Mouse (Mus musculus): Measurements from ENCODE around the gene Ccl17. TPM values are rescaled to one million over a fixed set of nuclear protein-coding genes. Genes with fewer than 3 reads are reported as not detected.
"Not testable (repeated sequence)": the region's sequence is repeated elsewhere in the genome, so short reads cannot be mapped to it uniquely, and the experiment has no call there.

The Ccl17 gene
- polyA plus RNA-seq, 1 experiment, result not detected

- H3K36me3 ChIP-seq (replicated peaks; ENCODE audit: low read length), result peaks cover 82% of the 10 kb centered on the region
- TF ChIP-seq GATA1 (IDR thresholded peaks at IDR 0.05; ENCODE audit: borderline replicate concordance, low read length) (no peak), FLI1 (IDR thresholded peaks at IDR 0.05; ENCODE audit: low read length) (no peak)
- H3K4me3 ChIP-seq (replicated peaks), result no peak overlapping the region
- peaks cover 26% of the 10 kb centered on the region for H3K4me1 ChIP-seq
- H3K9me3 ChIP-seq, result no peaks in the 10 kb centered on the region
- no peaks in the 10 kb centered on the region for H3K27me3 ChIP-seq (replicated peaks)
Measured at GRCm38 (mm10) chr8:94820553-94820952, 10.3 kb downstream of the Ccl17 start.

- H3K36me3 ChIP-seq (replicated peaks; ENCODE audit: low read length), result peaks cover 91% of the 10 kb centered on the region
- H3K4me3 ChIP-seq (replicated peaks), result no peak overlapping the region
- peaks cover 26% of the 10 kb centered on the region for H3K4me1 ChIP-seq
- no peaks in the 10 kb centered on the region for H3K9me3 ChIP-seq
- no peak for TF ChIP-seq GATA1 (IDR thresholded peaks at IDR 0.05; ENCODE audit: borderline replicate concordance, low read length)
- no peak for TF ChIP-seq FLI1 (IDR thresholded peaks at IDR 0.05; ENCODE audit: low read length)
- no peaks in the 10 kb centered on the region for H3K27me3 ChIP-seq (replicated peaks)
Measured at GRCm38 (mm10) chr8:94821381-94821780, 11.1 kb downstream of the Ccl17 start.

- Histone ChIP-seq H3K9me3 (no peaks in the 10 kb centered on the region), H3K27me3 (replicated peaks) (no peaks in the 10 kb centered on the region), H3K4me1 (peaks cover 26% of the 10 kb centered on the region), H3K4me3 (replicated peaks) (no peak overlapping the region), H3K36me3 (replicated peaks; ENCODE audit: low read length) (peaks cover 96% of the 10 kb centered on the region)
- no peak for TF ChIP-seq FLI1 (IDR thresholded peaks at IDR 0.05; ENCODE audit: low read length)
- no peak for TF ChIP-seq GATA1 (IDR thresholded peaks at IDR 0.05; ENCODE audit: borderline replicate concordance, low read length)
Measured at GRCm38 (mm10) chr8:94822637-94823560, 12.6 kb downstream of the Ccl17 start.

- Histone ChIP-seq H3K4me3 (replicated peaks) (no peak overlapping the region), H3K9me3 (no peaks in the 10 kb centered on the region), H3K4me1 (peaks cover 16% of the 10 kb centered on the region), H3K36me3 (replicated peaks; ENCODE audit: low read length) (peaks cover 95% of the 10 kb centered on the region), H3K27me3 (replicated peaks) (no peaks in the 10 kb centered on the region)
- TF ChIP-seq FLI1 (IDR thresholded peaks at IDR 0.05; ENCODE audit: low read length), result no peak
- TF ChIP-seq GATA1 (IDR thresholded peaks at IDR 0.05; ENCODE audit: borderline replicate concordance, low read length), result no peak
Measured at GRCm38 (mm10) chr8:94825170-94825569, 14.9 kb downstream of the Ccl17 start.

- Histone ChIP-seq H3K9me3 (no peaks in the 10 kb centered on the region), H3K4me1 (peaks cover 16% of the 10 kb centered on the region), H3K36me3 (replicated peaks; ENCODE audit: low read length) (peaks cover 95% of the 10 kb centered on the region), H3K27me3 (replicated peaks) (no peaks in the 10 kb centered on the region), H3K4me3 (replicated peaks) (no peak overlapping the region)
- TF ChIP-seq GATA1 (IDR thresholded peaks at IDR 0.05; ENCODE audit: borderline replicate concordance, low read length), result no peak
- no peak for TF ChIP-seq FLI1 (IDR thresholded peaks at IDR 0.05; ENCODE audit: low read length)
Measured at GRCm38 (mm10) chr8:94826210-94826609, 16.0 kb downstream of the Ccl17 start.

- TF ChIP-seq GATA1 (IDR thresholded peaks at IDR 0.05; ENCODE audit: borderline replicate concordance, low read length) (no peak), FLI1 (IDR thresholded peaks at IDR 0.05; ENCODE audit: low read length) (no peak)
- Histone ChIP-seq H3K4me1 (peaks cover 19% of the 10 kb centered on the region), H3K27me3 (replicated peaks) (no peaks in the 10 kb centered on the region), H3K4me3 (replicated peaks) (no peak overlapping the region), H3K9me3 (no peaks in the 10 kb centered on the region), H3K36me3 (replicated peaks; ENCODE audit: low read length) (peaks cover 94% of the 10 kb centered on the region)
Measured at GRCm38 (mm10) chr8:94828284-94828683, 18.0 kb downstream of the Ccl17 start.

- H3K4me1 ChIP-seq, result peaks cover 26% of the 10 kb centered on the region
- not testable (repeated sequence) for H3K9me3 ChIP-seq
- H3K36me3 ChIP-seq (replicated peaks; ENCODE audit: low read length), result peaks cover 42% of the 10 kb centered on the region
Measured at GRCm38 (mm10) chr8:94833901-94834405, 23.7 kb downstream of the Ccl17 start.

GRCm38 (mm10) chr8:94835751-94836150 is 25.5 kb downstream of the Ccl17 start:
- not testable (repeated sequence) for H3K27me3 ChIP-seq (replicated peaks); H3K9me3 ChIP-seq; H3K4me3 ChIP-seq (replicated peaks)
- Histone ChIP-seq H3K4me1 (peaks cover 33% of the 10 kb centered on the region), H3K36me3 (replicated peaks; ENCODE audit: low read length) (peaks cover 27% of the 10 kb centered on the region)

More at GRCm38 (mm10) chr8:94833901-94834405, 23.7 kb downstream of the Ccl17 start:
- not testable (repeated sequence) for H3K27me3 ChIP-seq (replicated peaks); H3K4me3 ChIP-seq (replicated peaks)

- H3K9me3 ChIP-seq, result no peaks in the 10 kb centered on the region
- TF ChIP-seq GATA1 (IDR thresholded peaks at IDR 0.05; ENCODE audit: borderline replicate concordance, low read length), result no peak
- TF ChIP-seq FLI1 (IDR thresholded peaks at IDR 0.05; ENCODE audit: low read length), result no peak
- peak overlapping the region; percentile 98 for H3K4me3 ChIP-seq (replicated peaks)
- peaks cover 21% of the 10 kb centered on the region for H3K36me3 ChIP-seq (replicated peaks; ENCODE audit: low read length)
- H3K4me1 ChIP-seq, result peaks cover 31% of the 10 kb centered on the region
- no peaks in the 10 kb centered on the region for H3K27me3 ChIP-seq (replicated peaks)
Measured at GRCm38 (mm10) chr8:94836456-94837240, 26.4 kb downstream of the Ccl17 start.
